Mouse (Mus musculus) stomach, embryonic 15.5 days (tissue): Measurements from ENCODE around the gene Gpr157. TPM values are rescaled to one million over a fixed set of nuclear protein-coding genes. Genes with fewer than 3 reads are reported as not detected.

Source experiments
- ATAC-seq: fragments of 200-750 bp; cut with Nextera tagmentation; 2 replicates; pipeline ENCODE4 v1.8.0; 2017; ENCODE audit warnings: low read depth, moderate number of reproducible peaks, moderate TSS enrichment; ENCODE audit not compliant: insufficient read depth, low FRiP score
- H3K27ac ChIP-seq: fragments of 300-500 bp; sonication (generic); 2 replicates; pipeline ENCODE4 v1.5.1; 2015; ENCODE audit warnings: mild to moderate bottlenecking, inconsistent platforms
- H3K27me3 ChIP-seq: fragments of 300-500 bp; sonication (generic); replicated peaks from 2 replicates; pipeline ENCODE4 v1.6.1; 2015; ENCODE audit warnings: inconsistent platforms
- H3K36me3 ChIP-seq: fragments of 300-500 bp; sonication (generic); 2 replicates; pipeline ENCODE4 v1.6.1; 2015; ENCODE audit warnings: inconsistent platforms
- H3K4me1 ChIP-seq: fragments of 300-500 bp; sonication (generic); 2 replicates; pipeline ENCODE4 v1.6.1; 2015; ENCODE audit warnings: inconsistent platforms
- H3K4me2 ChIP-seq: fragments of 300-500 bp; sonication (generic); 2 replicates; pipeline ENCODE4 v1.6.1; 2015; ENCODE audit warnings: mild to moderate bottlenecking, inconsistent platforms
- H3K4me3 ChIP-seq: fragments of 300-500 bp; sonication (generic); replicated peaks from 2 replicates; pipeline ENCODE4 v1.5.1; 2015; ENCODE audit warnings: inconsistent platforms
- H3K9ac ChIP-seq: fragments of 300-500 bp; sonication (generic); 2 replicates; pipeline ENCODE4 v1.6.1; 2015; ENCODE audit warnings: inconsistent platforms
- H3K9me3 ChIP-seq: fragments of 300-500 bp; sonication (generic); 2 replicates; pipeline ENCODE4 v1.6.1; 2016; ENCODE audit warnings: inconsistent platforms
- WGBS: fragments of 180-500 bp; shearing (Covaris S2); methylation state at CpG from one replicate; pipeline ENCODE4 v1.1.7; 2015; 5-methylcytosine and 5-hydroxymethylcytosine counted together
- polyA plus RNA-seq: library from polyadenylated mRNA; unstranded; fragments of >200 nt; fragmentation: Nextera tagmentation; extraction: Ambion mirVana; gene quantifications from 2 replicates; pipeline ENCODE4 v1.2.1, GENCODE M21; 2015

The Gpr157 gene
- polyA plus RNA-seq, 1 experiment from 2014 or later = 1.2 TPM

DNA sequence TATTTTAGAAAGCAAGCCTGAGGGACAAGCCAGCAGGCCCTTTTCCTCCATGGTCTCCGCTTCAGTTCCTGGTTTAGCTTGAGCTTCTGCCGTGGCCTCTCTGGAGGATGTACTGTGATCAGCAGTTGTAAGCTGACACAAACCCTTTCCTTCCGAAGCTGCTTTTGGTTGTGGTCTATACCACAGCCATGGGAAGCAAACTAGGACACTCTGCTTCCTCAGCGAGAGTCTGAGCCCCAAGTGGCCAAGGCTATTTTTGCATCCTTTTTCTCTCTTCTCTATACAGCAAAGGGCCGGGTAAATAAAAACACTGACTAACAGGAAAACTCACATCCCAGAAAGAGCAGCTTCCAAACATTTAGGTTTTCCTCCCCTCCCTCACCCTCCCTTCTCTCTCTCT lies 30.1 kb downstream of the Gpr157 start:
- H3K36me3 ChIP-seq = no peaks in the 10 kb centered on the region
- no peak for ATAC-seq
- no peaks in the 10 kb centered on the region for H3K27me3 ChIP-seq
- 0 out of 2 replicates have a peak, but pooled peaks cover 4% of the 10 kb centered on the region for H3K4me1 ChIP-seq
- 38% methylated on average over 5 of the region's 5 CpGs for WGBS
- H3K4me2 ChIP-seq = no peak overlapping the region
- H3K27ac ChIP-seq = no peak overlapping the region
- H3K4me3 ChIP-seq = no peak overlapping the region
- no peaks in the 10 kb centered on the region for H3K9me3 ChIP-seq
- no peak overlapping the region for H3K9ac ChIP-seq

DNA sequence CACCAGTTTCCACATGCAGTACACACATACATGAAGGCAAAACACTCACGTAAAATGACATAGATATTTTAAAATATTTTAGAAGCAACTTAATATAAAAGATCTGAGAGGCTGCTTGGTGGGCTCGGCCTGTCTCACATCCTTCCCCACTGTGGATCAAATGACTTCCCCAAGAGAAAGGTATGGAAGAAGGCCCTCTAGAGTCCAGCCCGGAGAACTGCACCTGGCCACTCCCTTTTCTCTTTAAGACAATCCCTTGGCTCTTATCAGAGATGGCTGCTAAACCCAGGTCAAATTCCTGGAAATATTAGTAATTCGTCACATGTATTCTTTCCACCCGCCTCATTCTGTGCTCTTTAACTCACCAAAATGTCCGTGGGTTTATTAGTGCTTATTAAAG lies 31.0 kb downstream of the Gpr157 start:
- Histone ChIP-seq H3K4me1 (0 out of 2 replicates have a peak, but pooled peaks cover 4% of the 10 kb centered on the region), H3K27me3 (no peaks in the 10 kb centered on the region), H3K4me2 (no peak overlapping the region), H3K9me3 (no peaks in the 10 kb centered on the region), H3K4me3 (no peak overlapping the region), H3K36me3 (no peaks in the 10 kb centered on the region), H3K9ac (no peak overlapping the region), H3K27ac (no peak overlapping the region)
- no peak for ATAC-seq
- WGBS = 65% methylated on average over 6 of the region's 6 CpGs

DNA sequence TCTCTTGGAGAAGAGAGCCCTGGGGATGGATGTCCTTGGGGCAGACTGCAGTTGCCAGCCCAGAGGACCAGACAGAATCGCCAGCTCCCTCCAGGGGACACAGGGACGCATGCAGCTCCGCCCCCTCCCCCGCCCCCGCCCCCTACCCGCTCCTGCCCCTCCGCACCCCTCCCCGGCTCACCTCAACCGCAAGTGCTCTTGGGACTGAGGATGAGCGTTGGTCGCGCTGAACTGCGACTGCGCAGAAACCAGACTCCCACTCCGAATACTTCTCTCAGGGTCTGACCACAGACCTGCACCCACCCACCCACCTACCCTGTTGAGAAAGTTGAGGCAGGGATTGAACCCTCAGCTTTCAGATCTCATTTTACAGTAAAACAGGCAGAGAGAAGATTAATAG lies 31.9 kb downstream of the Gpr157 start, which contains the start of gene Slc2a5:
TSS of gene Slc2a5 (plus strand) at position 229 of the 400 bp plus-strand sequence.
- H3K4me3 ChIP-seq = no peak within 1 kb of the TSS; the same call in 1 of the 2 replicates
- peak within 1 kb of the TSS; percentile 39 for H3K4me2 ChIP-seq
- H3K36me3 ChIP-seq = no peaks in the 10 kb centered on the region
- no peak within 1 kb of the TSS for H3K9ac ChIP-seq
- ATAC-seq = no peak
- 16% methylated on average over 13 of the region's 15 CpGs for WGBS
- H3K9me3 ChIP-seq = no peaks in the 10 kb centered on the region
- H3K27me3 ChIP-seq = no peaks in the 10 kb centered on the region
- no peak within 1 kb of the TSS for H3K27ac ChIP-seq
- H3K4me1 ChIP-seq = 0 out of 2 replicates have a peak, but pooled peaks cover 4% of the 10 kb centered on the region

DNA sequence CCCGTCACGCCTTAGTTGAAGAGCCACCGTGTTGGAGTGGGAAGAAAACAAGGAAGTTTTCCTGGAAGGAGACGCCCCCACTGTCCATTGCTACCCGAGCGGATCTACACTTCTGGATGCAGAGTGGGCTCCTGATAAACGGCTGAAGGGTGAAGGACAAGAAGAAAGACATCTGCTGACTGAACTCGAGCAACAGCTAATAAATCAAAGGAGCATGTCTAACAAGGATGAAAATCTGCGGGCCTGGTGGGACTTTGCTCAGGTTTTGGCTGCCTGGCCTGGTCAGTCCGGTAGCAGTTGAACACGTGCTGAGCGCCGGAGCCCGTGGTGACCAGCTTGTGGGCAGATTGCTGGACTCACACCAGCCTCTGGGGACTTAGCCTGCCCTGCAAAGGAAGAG lies 32.5 kb downstream of the Gpr157 start:
- H3K9me3 ChIP-seq = no peaks in the 10 kb centered on the region
- no peak overlapping the region for H3K4me3 ChIP-seq
- peak overlapping the region; percentile 39; the same call in 1 of the 2 replicates for H3K4me2 ChIP-seq
- H3K27ac ChIP-seq = no peak overlapping the region
- H3K4me1 ChIP-seq = 0 out of 2 replicates have a peak, but pooled peaks cover 4% of the 10 kb centered on the region
- ATAC-seq = no peak
- WGBS = 46% methylated on average over 14 of the region's 14 CpGs
- H3K27me3 ChIP-seq = no peaks in the 10 kb centered on the region
- no peaks in the 10 kb centered on the region for H3K36me3 ChIP-seq
- H3K9ac ChIP-seq = no peak overlapping the region

DNA sequence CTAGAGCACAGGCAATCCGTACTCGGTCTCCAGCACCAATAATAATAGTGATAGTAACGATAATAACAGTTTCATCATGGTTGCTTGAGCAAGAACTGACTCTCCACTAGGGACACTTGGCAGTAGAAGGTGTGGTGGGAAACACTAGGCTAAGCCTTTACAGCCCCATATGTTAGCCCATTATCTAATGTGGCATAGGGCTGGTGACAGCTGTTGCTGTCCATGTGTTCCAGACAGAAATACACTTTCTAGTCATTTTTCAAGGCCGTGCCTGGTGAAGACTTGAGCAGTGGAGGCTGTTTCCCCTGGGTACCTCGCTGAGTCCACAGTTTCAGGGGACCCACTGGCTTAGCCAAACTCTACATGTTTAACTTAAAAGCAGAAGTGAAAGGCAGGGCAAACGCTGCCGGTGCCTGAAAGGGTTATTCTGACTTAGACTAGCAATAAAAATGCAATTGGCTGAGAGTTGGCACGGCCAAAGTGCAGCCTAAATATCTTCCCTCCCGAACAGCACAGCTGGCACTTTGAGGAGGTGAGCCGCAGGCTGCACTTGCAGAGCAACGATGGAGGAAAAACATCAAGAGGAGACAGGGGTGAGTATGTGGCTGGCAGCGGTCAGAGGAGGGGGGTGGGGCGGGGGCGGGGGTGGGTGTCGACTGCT lies 33.1 kb downstream of the Gpr157 start:
- Histone ChIP-seq H3K4me1 (0 out of 2 replicates have a peak, but pooled peaks cover 4% of the 10 kb centered on the region), H3K9ac (no peak overlapping the region), H3K27me3 (no peaks in the 10 kb centered on the region), H3K27ac (no peak overlapping the region), H3K36me3 (no peaks in the 10 kb centered on the region), H3K4me2 (0 out of 2 replicates have a peak overlapping the region, but pooled peaks have one; percentile 8), H3K9me3 (no peaks in the 10 kb centered on the region), H3K4me3 (no peak overlapping the region)
- WGBS = 34% methylated on average over 15 of the region's 15 CpGs
- peak; percentile 47; the same call in 1 of the 2 replicates for ATAC-seq

DNA sequence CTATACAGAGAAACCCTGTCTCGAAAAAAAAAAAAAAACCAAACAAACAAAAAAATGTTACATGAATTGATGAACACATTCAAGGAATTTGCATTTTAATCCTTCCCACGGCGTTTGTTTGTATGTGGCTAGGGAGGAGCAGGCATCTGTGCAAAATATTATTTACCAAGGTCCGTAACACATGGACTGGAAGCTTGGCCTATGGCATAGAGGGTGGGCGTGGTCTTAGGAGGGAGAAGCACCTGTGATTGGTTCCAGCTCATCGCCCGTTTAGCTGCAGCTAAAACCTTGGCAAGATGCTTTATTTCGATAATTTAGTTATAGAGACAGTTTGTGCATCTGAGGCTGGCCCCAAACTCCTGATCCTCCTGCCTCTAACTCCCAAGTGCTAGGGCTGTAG lies 34.3 kb downstream of the Gpr157 start:
- Histone ChIP-seq H3K9me3 (no peaks in the 10 kb centered on the region), H3K4me3 (no peak overlapping the region), H3K4me1 (0 out of 2 replicates have a peak, but pooled peaks cover 4% of the 10 kb centered on the region), H3K9ac (no peak overlapping the region), H3K36me3 (no peaks in the 10 kb centered on the region), H3K27ac (no peak overlapping the region), H3K27me3 (no peaks in the 10 kb centered on the region), H3K4me2 (no peak overlapping the region)
- 74% methylated on average over 8 of the region's 8 CpGs for WGBS
- no peak for ATAC-seq

DNA sequence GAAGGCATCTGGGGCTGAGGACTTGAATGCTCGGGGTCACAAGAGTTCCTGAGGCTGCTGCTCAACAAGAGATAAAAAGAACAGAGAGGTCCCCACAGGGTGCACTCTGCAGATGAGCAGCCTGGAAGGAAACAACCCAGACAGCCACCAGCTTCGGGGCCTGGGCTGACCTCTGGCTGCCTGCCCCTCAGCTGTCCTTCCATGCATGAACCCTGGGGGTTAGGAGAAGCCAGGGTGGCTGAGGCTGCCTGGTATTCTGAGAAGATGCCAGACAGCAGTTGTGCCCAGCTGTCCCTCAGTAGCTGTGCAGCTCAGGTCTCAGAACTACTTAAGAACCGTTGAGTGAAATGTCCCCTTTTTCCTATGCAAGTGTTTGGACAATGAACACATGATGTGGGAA lies 35.3 kb downstream of the Gpr157 start:
- no peak overlapping the region for H3K4me2 ChIP-seq
- H3K27me3 ChIP-seq = no peaks in the 10 kb centered on the region
- ATAC-seq = no peak
- 0 out of 2 replicates have a peak, but pooled peaks cover 4% of the 10 kb centered on the region for H3K4me1 ChIP-seq
- H3K9ac ChIP-seq = no peak overlapping the region
- H3K9me3 ChIP-seq = no peaks in the 10 kb centered on the region
- no peak overlapping the region for H3K4me3 ChIP-seq
- no peak overlapping the region for H3K27ac ChIP-seq
- H3K36me3 ChIP-seq = no peaks in the 10 kb centered on the region
- WGBS = 53% methylated on average over 3 of the region's 3 CpGs

DNA sequence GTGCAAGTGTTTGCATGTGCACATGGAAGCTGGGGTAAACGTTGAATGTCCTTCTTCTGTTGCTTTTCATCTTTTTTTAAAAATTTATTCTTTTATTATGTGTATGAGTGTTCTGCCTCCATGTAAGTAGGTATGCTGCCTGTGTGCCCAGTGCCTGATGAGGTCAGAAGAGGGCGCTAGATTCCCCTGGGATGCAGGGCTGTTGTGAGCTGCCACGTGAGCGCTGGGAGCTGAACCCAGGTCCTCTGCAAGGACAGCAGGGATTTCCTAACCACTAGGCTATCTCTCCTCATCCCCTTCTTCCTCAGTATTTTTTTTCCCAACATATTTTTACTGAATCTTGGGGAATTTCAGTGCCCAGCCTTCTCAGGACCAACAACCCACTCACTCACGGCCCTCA lies 39.2 kb downstream of the Gpr157 start:
- ATAC-seq = no peak
- Histone ChIP-seq H3K27ac (no peak overlapping the region), H3K9ac (no peak overlapping the region), H3K4me2 (no peak overlapping the region), H3K9me3 (no peaks in the 10 kb centered on the region), H3K36me3 (no peaks in the 10 kb centered on the region), H3K4me3 (no peak overlapping the region), H3K27me3 (no peaks in the 10 kb centered on the region), H3K4me1 (no peaks in the 10 kb centered on the region)
- 83% methylated on average over 5 of the region's 5 CpGs for WGBS

DNA sequence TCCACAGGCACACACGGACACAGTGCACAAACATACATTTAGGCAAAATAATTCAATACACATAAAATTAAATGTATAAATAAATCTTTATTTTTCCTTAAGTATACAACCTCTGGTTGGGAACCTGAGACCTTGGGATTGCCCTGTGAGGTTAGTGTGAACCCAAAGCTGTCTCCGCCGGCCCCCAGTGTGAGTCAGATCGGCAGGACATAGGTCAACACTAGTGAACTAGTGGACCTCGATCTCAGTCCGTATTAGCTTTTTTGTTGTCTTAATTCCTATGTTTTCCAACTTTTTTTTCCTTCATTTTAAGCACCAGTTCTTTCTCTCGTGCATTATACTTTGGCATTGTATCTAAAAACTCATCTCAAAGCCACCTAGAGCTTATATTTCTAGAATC lies 40.7 kb downstream of the Gpr157 start:
- no peaks in the 10 kb centered on the region for H3K27me3 ChIP-seq
- H3K4me1 ChIP-seq = peaks cover 4% of the 10 kb centered on the region; the same call in 1 of the 2 replicates
- no peaks in the 10 kb centered on the region for H3K9me3 ChIP-seq
- H3K4me3 ChIP-seq = no peak overlapping the region
- WGBS = 83% methylated on average over 7 of the region's 7 CpGs
- no peak overlapping the region for H3K27ac ChIP-seq
- no peaks in the 10 kb centered on the region for H3K36me3 ChIP-seq
- ATAC-seq = no peak
- no peak overlapping the region for H3K4me2 ChIP-seq
- no peak overlapping the region for H3K9ac ChIP-seq

DNA sequence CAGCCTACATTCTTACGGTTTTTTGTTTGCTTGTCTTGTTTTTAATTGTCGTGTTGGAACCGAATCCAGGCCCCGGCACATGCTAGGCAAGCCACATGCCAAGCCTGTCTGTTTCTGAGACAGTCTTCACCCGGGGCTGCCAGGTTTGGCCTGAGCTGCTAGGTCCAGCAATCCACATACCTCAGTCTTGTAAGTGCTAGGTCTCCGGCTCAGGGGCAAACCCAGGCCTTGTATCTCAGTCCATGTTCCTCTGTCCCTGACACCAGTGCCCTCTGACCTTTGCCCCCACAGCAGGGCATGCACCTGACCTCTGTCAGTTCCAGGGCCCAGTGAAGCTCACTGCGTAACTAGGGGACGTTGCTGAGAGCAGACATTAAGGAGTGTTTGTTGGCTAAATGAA lies 41.4 kb downstream of the Gpr157 start:
- H3K27ac ChIP-seq = no peak overlapping the region
- H3K9ac ChIP-seq = no peak overlapping the region
- 76% methylated on average over 8 of the region's 8 CpGs for WGBS
- no peaks in the 10 kb centered on the region for H3K27me3 ChIP-seq
- H3K4me2 ChIP-seq = no peak overlapping the region
- peaks cover 6% of the 10 kb centered on the region; the same call in 1 of the 2 replicates for H3K4me1 ChIP-seq
- H3K9me3 ChIP-seq = no peaks in the 10 kb centered on the region
- no peak overlapping the region for H3K4me3 ChIP-seq
- no peaks in the 10 kb centered on the region for H3K36me3 ChIP-seq
- ATAC-seq = no peak

DNA sequence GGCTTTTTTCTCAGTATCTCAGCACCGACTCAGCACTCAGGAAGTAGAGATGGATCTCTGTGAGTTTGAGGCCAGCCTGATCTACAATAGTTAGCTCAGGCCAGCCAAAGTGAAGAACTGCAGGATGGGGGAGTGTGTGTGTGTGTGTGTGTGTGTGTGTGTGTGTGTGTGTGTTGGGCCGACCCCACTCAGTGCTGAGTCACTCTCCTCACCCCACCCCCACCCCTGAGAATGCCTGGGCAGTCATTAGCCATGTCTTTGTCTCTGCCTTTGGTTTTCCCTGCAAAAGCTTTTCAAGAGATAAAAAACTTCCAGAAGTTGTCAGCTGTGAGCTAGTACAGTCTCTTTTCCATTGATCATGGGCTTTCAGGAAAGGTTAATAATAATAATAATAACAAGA lies 43.5 kb downstream of the Gpr157 start:
- no peak overlapping the region for H3K4me2 ChIP-seq
- H3K9me3 ChIP-seq = no peaks in the 10 kb centered on the region
- no peaks in the 10 kb centered on the region for H3K27me3 ChIP-seq
- H3K27ac ChIP-seq = no peak overlapping the region
- no peak overlapping the region for H3K9ac ChIP-seq
- no peak overlapping the region for H3K4me3 ChIP-seq
- H3K4me1 ChIP-seq = peaks cover 6% of the 10 kb centered on the region; the same call in 1 of the 2 replicates
- ATAC-seq = no peak
- 25% methylated on average over 2 of the region's 2 CpGs for WGBS
- no peaks in the 10 kb centered on the region for H3K36me3 ChIP-seq

DNA sequence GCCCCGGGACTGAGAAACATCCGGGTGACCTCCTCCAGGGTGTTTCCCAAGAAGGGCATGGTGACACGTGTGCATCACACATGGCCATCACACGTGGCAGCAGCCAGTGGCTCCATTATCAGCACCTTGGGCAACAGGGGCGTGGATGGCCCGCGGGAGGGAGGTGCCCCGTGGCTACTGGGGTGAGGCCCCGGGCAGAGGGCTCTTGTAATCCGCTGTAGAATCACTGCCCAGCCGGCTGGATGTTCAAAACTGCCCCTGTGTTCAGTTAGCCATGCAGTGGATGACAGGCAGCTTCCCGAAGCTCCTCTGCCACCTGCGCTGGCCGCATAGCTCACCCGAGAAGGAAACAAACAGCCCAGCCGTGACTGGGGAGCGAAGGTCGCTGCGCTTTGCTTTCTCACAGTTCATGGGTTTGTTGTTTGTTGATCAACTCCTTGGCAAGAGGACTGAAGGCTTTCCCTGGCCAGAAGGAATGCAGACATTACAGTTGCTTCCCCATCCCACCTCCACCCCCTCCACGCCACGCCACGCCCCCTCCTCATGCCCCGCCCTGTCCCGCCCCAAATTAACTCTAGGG lies 45.6 kb downstream of the Gpr157 start:
- 17% methylated on average over 24 of the region's 24 CpGs for WGBS
- Histone ChIP-seq H3K4me1 (peaks cover 9% of the 10 kb centered on the region), H3K4me3 (peak overlapping the region; percentile 28), H3K27me3 (no peaks in the 10 kb centered on the region), H3K27ac (no peak overlapping the region), H3K9ac (no peak overlapping the region), H3K9me3 (no peaks in the 10 kb centered on the region), H3K4me2 (peak overlapping the region; percentile 52), H3K36me3 (no peaks in the 10 kb centered on the region)
- no peak for ATAC-seq
